Mouse (Mus musculus): ENCODE results near the gene Sez6l2. TPM values are rescaled to one million over a fixed set of nuclear protein-coding genes. Genes with fewer than 3 reads are reported as not detected.

The Sez6l2 gene
- total and polyA plus RNA-seq, 3 experiments, result 5.0 to 6.1 (median 5.6) TPM

DNA sequence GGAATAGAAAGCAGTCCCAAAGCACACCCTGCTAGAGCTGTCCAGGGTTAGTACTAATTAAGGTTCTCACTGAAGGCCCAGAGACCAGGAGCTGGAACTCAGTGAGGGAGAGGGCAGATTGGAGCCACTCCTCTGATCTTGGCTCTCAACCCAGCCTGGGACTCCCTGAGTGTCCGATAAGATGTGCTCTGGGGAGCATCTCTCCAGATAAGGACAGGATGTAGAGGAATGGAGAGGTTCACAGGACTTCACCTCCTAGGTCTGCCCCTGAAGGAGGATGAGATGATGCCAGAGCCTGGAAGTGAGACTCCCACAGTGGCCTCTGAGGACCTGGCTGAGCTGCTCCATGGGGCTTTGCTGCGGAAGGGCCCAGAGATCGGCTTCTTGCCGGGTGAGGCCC lies 1.4 kb downstream of the Sez6l2 start:
- no peak overlapping the region for H3K9ac ChIP-seq (ENCODE audit: low read depth, low read length)
- H3K27ac ChIP-seq, result no peak overlapping the region
- 10% methylated on average over 4 of the region's 4 CpGs for WGBS
- no peaks in the 10 kb centered on the region; the same call in 1 of the 2 replicates for H3K4me1 ChIP-seq (ENCODE audit: control insufficient read depth, insufficient read depth, low read length)
- intact Hi-C loops (cut with DNase I), result no loop called here
- H3K36me3 ChIP-seq (ENCODE audit: control insufficient read depth, insufficient read depth, low read length), result no peaks in the 10 kb centered on the region
- no peak for DNase-seq
- TF ChIP-seq EP300 (IDR thresholded peaks at IDR 0.05; ENCODE audit: insufficient read depth, low read depth, low read length) (no peak), POLR2A (IDR thresholded peaks at IDR 0.05; ENCODE audit: insufficient read depth, low read depth, low read length) (no peak), CTCF (IDR thresholded peaks at IDR 0.05) (no peak)
- no peak overlapping the region for H3K4me3 ChIP-seq
- no peaks in the 10 kb centered on the region for H3K27me3 ChIP-seq (ENCODE audit: control insufficient read depth, insufficient read depth, low read length)
- no peaks in the 10 kb centered on the region for H3K79me2 ChIP-seq (replicated peaks; ENCODE audit: control insufficient read depth, insufficient read depth, low read length)

DNA sequence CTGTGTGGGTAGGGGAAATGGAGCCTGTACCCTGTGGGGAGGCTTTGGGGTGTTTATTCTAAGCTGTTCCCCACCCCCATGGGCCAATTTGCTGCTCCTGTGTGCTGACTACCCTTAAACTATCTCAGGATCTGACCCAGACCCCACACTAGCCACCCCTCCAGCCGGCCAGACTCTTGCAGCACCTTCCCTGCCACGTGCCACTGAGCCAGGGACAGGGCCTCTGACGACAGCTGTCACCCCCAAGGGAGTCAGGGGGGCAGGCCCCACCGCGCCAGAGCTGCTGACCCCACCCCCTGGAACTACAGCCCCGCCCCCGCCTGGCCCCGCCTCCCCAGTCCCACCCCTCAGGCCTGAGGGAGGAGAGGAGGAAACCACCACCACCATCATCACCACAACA lies 2.3 kb downstream of the Sez6l2 start:
- Histone ChIP-seq H3K27me3 (ENCODE audit: control insufficient read depth, insufficient read depth, low read length) (no peaks in the 10 kb centered on the region), H3K79me2 (replicated peaks; ENCODE audit: control insufficient read depth, insufficient read depth, low read length) (no peaks in the 10 kb centered on the region), H3K4me3 (no peak overlapping the region), H3K27ac (no peak overlapping the region), H3K9ac (ENCODE audit: low read depth, low read length) (no peak overlapping the region), H3K4me1 (ENCODE audit: control insufficient read depth, insufficient read depth, low read length) (no peaks in the 10 kb centered on the region; the same call in 1 of the 2 replicates), H3K36me3 (ENCODE audit: control insufficient read depth, insufficient read depth, low read length) (no peaks in the 10 kb centered on the region)
- 7% methylated on average over 8 of the region's 8 CpGs for WGBS
- no peak for TF ChIP-seq POLR2A (IDR thresholded peaks at IDR 0.05; ENCODE audit: insufficient read depth, low read depth, low read length)
- no peak for TF ChIP-seq EP300 (IDR thresholded peaks at IDR 0.05; ENCODE audit: insufficient read depth, low read depth, low read length)
- TF ChIP-seq CTCF (IDR thresholded peaks at IDR 0.05), result no peak
- intact Hi-C loops (cut with DNase I), result no loop called here
- DNase-seq, result no peak

DNA sequence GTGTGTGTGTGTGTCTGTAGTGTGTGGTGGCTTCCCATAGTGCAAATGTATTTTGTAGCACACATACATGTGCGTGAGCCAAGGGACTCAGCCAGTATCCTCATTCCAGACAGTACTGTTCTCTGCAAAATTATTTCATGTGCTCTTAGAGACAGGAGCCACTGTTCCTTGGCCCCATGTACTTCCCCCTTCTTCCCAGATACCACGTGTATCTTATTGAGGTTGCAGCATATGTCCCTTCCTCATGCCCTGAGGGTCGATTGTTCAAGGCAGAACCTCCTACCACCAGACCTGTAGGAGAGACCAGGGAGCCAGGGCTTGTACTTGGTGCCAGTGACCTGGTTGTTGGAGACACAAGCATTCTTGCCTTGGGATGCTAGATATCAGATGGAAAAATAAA lies 4.8 kb downstream of the Sez6l2 start:
- no peak for DNase-seq
- Histone ChIP-seq H3K27ac (no peak overlapping the region), H3K27me3 (ENCODE audit: control insufficient read depth, insufficient read depth, low read length) (no peaks in the 10 kb centered on the region), H3K9ac (ENCODE audit: low read depth, low read length) (no peak overlapping the region), H3K4me1 (ENCODE audit: control insufficient read depth, insufficient read depth, low read length) (no peaks in the 10 kb centered on the region), H3K79me2 (replicated peaks; ENCODE audit: control insufficient read depth, insufficient read depth, low read length) (no peaks in the 10 kb centered on the region), H3K4me3 (no peak overlapping the region), H3K36me3 (ENCODE audit: control insufficient read depth, insufficient read depth, low read length) (no peaks in the 10 kb centered on the region)
- no peak for TF ChIP-seq CTCF (IDR thresholded peaks at IDR 0.05)
- TF ChIP-seq POLR2A (IDR thresholded peaks at IDR 0.05; ENCODE audit: insufficient read depth, low read depth, low read length), result no peak
- no peak for TF ChIP-seq EP300 (IDR thresholded peaks at IDR 0.05; ENCODE audit: insufficient read depth, low read depth, low read length)
- intact Hi-C loops (cut with DNase I), result no loop called here
- WGBS, result 44% methylated on average over 3 of the region's 3 CpGs

DNA sequence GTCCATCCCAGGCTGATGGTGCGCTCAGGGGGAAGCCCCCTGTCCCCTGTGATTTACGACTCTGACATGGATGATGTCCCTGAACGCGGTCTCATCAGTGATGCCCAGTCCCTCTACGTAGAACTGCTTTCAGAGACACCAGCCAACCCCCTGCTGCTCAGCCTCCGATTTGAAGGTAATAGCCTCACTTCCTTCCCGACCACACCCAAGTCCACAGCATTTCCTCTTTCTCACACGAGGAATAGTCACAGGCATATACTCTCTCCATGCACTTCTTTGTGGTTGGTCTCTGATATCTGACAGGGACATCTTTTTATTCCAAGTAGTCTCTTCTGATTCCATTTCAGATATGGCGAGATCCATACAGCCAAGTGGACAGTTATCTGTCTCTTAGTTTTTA lies 9.4 kb downstream of the Sez6l2 start:
- no peak overlapping the region for H3K9ac ChIP-seq (ENCODE audit: low read depth, low read length)
- WGBS, result 51% methylated on average over 9 of the region's 9 CpGs
- H3K4me1 ChIP-seq (ENCODE audit: control insufficient read depth, insufficient read depth, low read length), result no peaks in the 10 kb centered on the region
- no peaks in the 10 kb centered on the region; the same call in 1 of the 2 replicates for H3K27me3 ChIP-seq (ENCODE audit: control insufficient read depth, insufficient read depth, low read length)
- TF ChIP-seq EP300 (IDR thresholded peaks at IDR 0.05; ENCODE audit: insufficient read depth, low read depth, low read length), result no peak
- no peak overlapping the region for H3K4me3 ChIP-seq
- intact Hi-C loops (cut with DNase I), result loop anchor here (5.0 kb wide), 1 partner anchor 137 kb away; no protein-coding TSS in a partner anchor
- DNase-seq, result no peak
- no peaks in the 10 kb centered on the region for H3K79me2 ChIP-seq (replicated peaks; ENCODE audit: control insufficient read depth, insufficient read depth, low read length)
- no peak overlapping the region for H3K27ac ChIP-seq
- no peaks in the 10 kb centered on the region for H3K36me3 ChIP-seq (ENCODE audit: control insufficient read depth, insufficient read depth, low read length)

DNA sequence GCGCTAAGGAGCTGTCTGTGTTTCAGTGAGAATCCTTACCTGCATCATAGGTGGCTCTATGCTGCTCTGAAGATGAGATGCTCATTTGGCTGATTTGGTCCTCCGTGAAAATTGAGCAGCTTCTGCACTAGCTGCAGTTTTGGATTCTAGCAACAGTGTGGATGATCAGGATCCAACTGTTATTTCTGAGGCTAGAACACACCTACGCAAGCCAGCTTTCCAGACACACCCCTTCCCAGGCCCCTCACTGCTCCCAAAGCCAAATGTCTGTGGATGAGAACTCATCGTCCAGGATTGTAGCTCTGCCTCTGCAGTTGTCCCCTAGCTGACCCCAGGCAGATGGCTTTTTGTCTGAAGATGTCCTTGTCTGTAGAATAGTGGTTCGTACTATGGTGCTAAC lies 10.7 kb downstream of the Sez6l2 start:
- Histone ChIP-seq H3K79me2 (replicated peaks; ENCODE audit: control insufficient read depth, insufficient read depth, low read length) (no peaks in the 10 kb centered on the region), H3K27ac (no peak overlapping the region), H3K4me1 (ENCODE audit: control insufficient read depth, insufficient read depth, low read length) (no peaks in the 10 kb centered on the region), H3K27me3 (ENCODE audit: control insufficient read depth, insufficient read depth, low read length) (no peaks in the 10 kb centered on the region; the same call in 1 of the 2 replicates), H3K36me3 (ENCODE audit: control insufficient read depth, insufficient read depth, low read length) (no peaks in the 10 kb centered on the region), H3K4me3 (no peak overlapping the region), H3K9ac (ENCODE audit: low read depth, low read length) (no peak overlapping the region)
- no peak for DNase-seq
- intact Hi-C loops (cut with DNase I), result loop anchor here (5.0 kb wide), 1 partner anchor 139 kb away; no protein-coding TSS in a partner anchor
- TF ChIP-seq POLR2A (IDR thresholded peaks at IDR 0.05; ENCODE audit: insufficient read depth, low read depth, low read length), result no peak
- TF ChIP-seq CTCF (IDR thresholded peaks at IDR 0.05), result no peak
- TF ChIP-seq EP300 (IDR thresholded peaks at IDR 0.05; ENCODE audit: insufficient read depth, low read depth, low read length), result no peak
- WGBS, result 86% methylated on average over 5 of the region's 5 CpGs

DNA sequence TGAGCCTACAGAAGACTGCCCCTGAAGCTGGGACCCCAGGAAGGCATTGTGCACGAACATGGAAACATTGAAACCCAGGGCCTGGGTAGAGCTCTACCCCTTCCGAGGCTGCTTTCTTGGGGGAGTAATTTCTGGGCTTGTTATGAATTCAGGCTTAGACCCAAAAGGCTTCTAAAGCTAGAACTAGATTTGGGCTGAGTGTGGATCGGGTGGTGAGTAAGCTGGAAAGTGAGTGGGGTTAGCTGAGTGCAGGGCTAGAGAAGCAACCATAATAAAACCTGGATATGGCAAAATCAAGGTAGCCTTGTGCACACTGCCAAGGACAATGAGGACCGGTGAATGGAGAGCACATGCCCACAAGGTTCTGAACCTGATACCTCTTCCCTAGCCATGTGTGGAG lies 11.6 kb downstream of the Sez6l2 start:
- no peak overlapping the region for H3K4me3 ChIP-seq
- H3K36me3 ChIP-seq (ENCODE audit: control insufficient read depth, insufficient read depth, low read length), result no peaks in the 10 kb centered on the region

More for the DNA sequence above, 11.6 kb downstream of the Sez6l2 start:
- Histone ChIP-seq H3K79me2 (replicated peaks; ENCODE audit: control insufficient read depth, insufficient read depth, low read length) (no peaks in the 10 kb centered on the region), H3K4me1 (ENCODE audit: control insufficient read depth, insufficient read depth, low read length) (no peaks in the 10 kb centered on the region), H3K9ac (ENCODE audit: low read depth, low read length) (no peak overlapping the region), H3K27ac (no peak overlapping the region), H3K27me3 (ENCODE audit: control insufficient read depth, insufficient read depth, low read length) (no peaks in the 10 kb centered on the region; the same call in 1 of the 2 replicates)
- intact Hi-C loops (cut with DNase I), result loop anchor here (5.0 kb wide), 1 partner anchor 140 kb away; no protein-coding TSS in a partner anchor
- TF ChIP-seq EP300 (IDR thresholded peaks at IDR 0.05; ENCODE audit: insufficient read depth, low read depth, low read length) (no peak), CTCF (IDR thresholded peaks at IDR 0.05) (no peak), POLR2A (IDR thresholded peaks at IDR 0.05; ENCODE audit: insufficient read depth, low read depth, low read length) (no peak)
- DNase-seq, result no peak
- WGBS, result 85% methylated on average over 4 of the region's 4 CpGs

All from heart, adult 2 months (tissue).